Mouse (Mus musculus) stomach, embryonic 14.5 days (tissue): ENCODE data around the gene Galntl6. TPM values are rescaled to one million over a fixed set of nuclear protein-coding genes. Genes with fewer than 3 reads are reported as not detected.

Experiments
- ATAC-seq: fragments of 200-750 bp; cut with Nextera tagmentation; 2 replicates; pipeline ENCODE4 v1.8.0; 2017; ENCODE audit warnings: low read depth, moderate TSS enrichment; ENCODE audit not compliant: insufficient number of reproducible peaks, insufficient read depth, low FRiP score
- H3K27ac ChIP-seq: fragments of 300-500 bp; sonication (generic); 2 replicates; pipeline ENCODE4 v1.5.1; 2014; ENCODE audit warnings: mild to moderate bottlenecking, low read length, moderate library complexity, mixed read lengths
- H3K27me3 ChIP-seq: fragments of 300-500 bp; sonication (generic); 2 replicates; pipeline ENCODE4 v1.6.1; 2014; ENCODE audit warnings: low read length, control low read depth, mixed read lengths; ENCODE audit not compliant: control insufficient read depth, insufficient read depth
- H3K36me3 ChIP-seq: fragments of 300-500 bp; sonication (generic); 2 replicates; pipeline ENCODE4 v1.6.1; 2014; ENCODE audit warnings: mild to moderate bottlenecking, control low read depth, low read length, moderate library complexity, mixed read lengths; ENCODE audit not compliant: control insufficient read depth, insufficient read depth
- H3K4me1 ChIP-seq: fragments of 300-500 bp; sonication (generic); 2 replicates; pipeline ENCODE4 v1.6.1; 2014; ENCODE audit warnings: low read length, control low read depth, mixed read lengths; ENCODE audit not compliant: control insufficient read depth, insufficient read depth
- H3K4me2 ChIP-seq: fragments of 300-500 bp; sonication (generic); replicated peaks from 2 replicates; pipeline ENCODE4 v1.6.1; 2014; ENCODE audit warnings: low read depth, low read length, control low read depth
- H3K4me3 ChIP-seq: fragments of 300-500 bp; sonication (generic); 2 replicates; pipeline ENCODE4 v1.5.1; 2014; ENCODE audit warnings: low read depth, low read length, control low read depth
- H3K9ac ChIP-seq: fragments of 300-500 bp; sonication (generic); replicated peaks from 2 replicates; pipeline ENCODE4 v1.6.1; 2014; ENCODE audit warnings: low read depth, mild to moderate bottlenecking, control low read depth, low read length, moderate library complexity, mixed read lengths
- H3K9me3 ChIP-seq: fragments of 300-500 bp; sonication (generic); 2 replicates; pipeline ENCODE4 v1.6.1; 2016; ENCODE audit warnings: low read depth, low read length, control low read depth; ENCODE audit not compliant: control insufficient read depth
- WGBS: fragments of 180-500 bp; shearing (Covaris S2); extraction: QIAGEN DNeasy Blood & Tissue Kit; methylation state at CpG from one replicate; pipeline ENCODE4 v1.1.7; 2014; 5-methylcytosine and 5-hydroxymethylcytosine counted together
- polyA plus RNA-seq: library from polyadenylated mRNA; unstranded; fragments of >200 nt; fragmentation: Nextera tagmentation; extraction: Ambion mirVana; gene quantifications from 2 replicates; pipeline ENCODE4 v1.2.1, GENCODE M21; 2014

Galntl6 gene
- polyA plus RNA-seq, 1 experiment from 2014 or later = 1.6 TPM

GRCm38 (mm10) chr8:58904465-58904864, 8.0 kb downstream of the Galntl6 start:
- H3K27ac ChIP-seq = no peak overlapping the region
- WGBS = 43% methylated on average over 2 of the region's 2 CpGs
- H3K27me3 ChIP-seq = no peaks in the 10 kb centered on the region
- H3K9me3 ChIP-seq = no peaks in the 10 kb centered on the region
- H3K36me3 ChIP-seq = no peaks in the 10 kb centered on the region
- H3K4me2 ChIP-seq = no peak overlapping the region
- no peak for ATAC-seq
- H3K4me3 ChIP-seq = no peak overlapping the region
- H3K9ac ChIP-seq = no peak overlapping the region
- H3K4me1 ChIP-seq = no peaks in the 10 kb centered on the region

GRCm38 (mm10) chr8:58895960-58896359, 16.5 kb downstream of the Galntl6 start:
- H3K4me3 ChIP-seq = no peak overlapping the region
- 64% methylated on average over 6 of the region's 6 CpGs for WGBS

GRCm38 (mm10) chr8:58890591-58890990, 21.8 kb downstream of the Galntl6 start:
- Histone ChIP-seq H3K27ac (no peak overlapping the region), H3K36me3 (no peaks in the 10 kb centered on the region), H3K9ac (no peak overlapping the region), H3K9me3 (no peaks in the 10 kb centered on the region), H3K4me1 (no peaks in the 10 kb centered on the region), H3K27me3 (no peaks in the 10 kb centered on the region), H3K4me3 (no peak overlapping the region), H3K4me2 (no peak overlapping the region)
- 90% methylated on average over 3 of the region's 3 CpGs for WGBS
- ATAC-seq = no peak

More at GRCm38 (mm10) chr8:58895960-58896359, 16.5 kb downstream of the Galntl6 start:
- H3K4me2 ChIP-seq = no peak overlapping the region
- no peaks in the 10 kb centered on the region for H3K27me3 ChIP-seq
- no peak overlapping the region for H3K9ac ChIP-seq
- H3K4me1 ChIP-seq = no peaks in the 10 kb centered on the region
- ATAC-seq = no peak
- H3K27ac ChIP-seq = no peak overlapping the region
- no peaks in the 10 kb centered on the region for H3K36me3 ChIP-seq
- H3K9me3 ChIP-seq = no peaks in the 10 kb centered on the region

GRCm38 (mm10) chr8:58886405-58886804, 26.0 kb downstream of the Galntl6 start:
- WGBS = 6% methylated on average over 1 of the region's 1 CpGs
- H3K9ac ChIP-seq = no peak overlapping the region
- ATAC-seq = no peak; the same call in 1 of the 2 replicates

GRCm38 (mm10) chr8:58824347-58824746, 88.1 kb downstream of the Galntl6 start:
- ATAC-seq = no peak

More at GRCm38 (mm10) chr8:58886405-58886804, 26.0 kb downstream of the Galntl6 start:
- Histone ChIP-seq H3K4me1 (no peaks in the 10 kb centered on the region), H3K4me3 (no peak overlapping the region), H3K27me3 (no peaks in the 10 kb centered on the region), H3K9me3 (no peaks in the 10 kb centered on the region), H3K4me2 (no peak overlapping the region), H3K27ac (no peak overlapping the region), H3K36me3 (no peaks in the 10 kb centered on the region)

GRCm38 (mm10) chr8:58805190-58805589, 107.2 kb downstream of the Galntl6 start:
- Histone ChIP-seq H3K27me3 (no peaks in the 10 kb centered on the region), H3K4me1 (no peaks in the 10 kb centered on the region), H3K4me2 (no peak overlapping the region), H3K4me3 (no peak overlapping the region), H3K9ac (no peak overlapping the region), H3K27ac (no peak overlapping the region), H3K36me3 (no peaks in the 10 kb centered on the region), H3K9me3 (no peaks in the 10 kb centered on the region)
- no peak; the same call in 1 of the 2 replicates for ATAC-seq

More at GRCm38 (mm10) chr8:58824347-58824746, 88.1 kb downstream of the Galntl6 start:
- Histone ChIP-seq H3K4me2 (no peak overlapping the region), H3K27me3 (no peaks in the 10 kb centered on the region), H3K36me3 (no peaks in the 10 kb centered on the region), H3K27ac (no peak overlapping the region), H3K4me1 (no peaks in the 10 kb centered on the region), H3K9ac (no peak overlapping the region), H3K4me3 (no peak overlapping the region), H3K9me3 (no peaks in the 10 kb centered on the region)

- Histone ChIP-seq H3K9ac (no peak overlapping the region), H3K4me2 (no peak overlapping the region), H3K27ac (no peak overlapping the region), H3K36me3 (no peaks in the 10 kb centered on the region), H3K4me1 (no peaks in the 10 kb centered on the region), H3K27me3 (no peaks in the 10 kb centered on the region), H3K9me3 (no peaks in the 10 kb centered on the region), H3K4me3 (no peak overlapping the region)
- ATAC-seq = no peak
- 73% methylated on average over 1 of the region's 1 CpGs for WGBS
Measured at GRCm38 (mm10) chr8:58801847-58802246, 110.6 kb downstream of the Galntl6 start.

GRCm38 (mm10) chr8:58753769-58754168, 158.7 kb downstream of the Galntl6 start:
- Histone ChIP-seq H3K9me3 (no peaks in the 10 kb centered on the region), H3K9ac (no peak overlapping the region), H3K4me3 (no peak overlapping the region), H3K36me3 (no peaks in the 10 kb centered on the region), H3K4me2 (no peak overlapping the region), H3K27me3 (no peaks in the 10 kb centered on the region), H3K4me1 (no peaks in the 10 kb centered on the region), H3K27ac (no peak overlapping the region)
- ATAC-seq = no peak
- 87% methylated on average over 2 of the region's 2 CpGs for WGBS

- Histone ChIP-seq H3K27me3 (no peaks in the 10 kb centered on the region), H3K4me1 (no peaks in the 10 kb centered on the region), H3K27ac (no peak overlapping the region), H3K4me2 (no peak overlapping the region), H3K9me3 (no peaks in the 10 kb centered on the region), H3K36me3 (no peaks in the 10 kb centered on the region), H3K4me3 (no peak overlapping the region), H3K9ac (no peak overlapping the region)
- no peak for ATAC-seq
- 93% methylated on average over 3 of the region's 3 CpGs for WGBS
Measured at GRCm38 (mm10) chr8:58737963-58738362, 174.5 kb downstream of the Galntl6 start.
